Mouse (Mus musculus): ENCODE results near the gene Klhl7. TPM values are rescaled to one million over a fixed set of nuclear protein-coding genes. Genes with fewer than 3 reads are reported as not detected.

The Klhl7 gene
- total RNA-seq, 2 experiments from 2014 or later = 10.5 to 12.3 TPM

DNA sequence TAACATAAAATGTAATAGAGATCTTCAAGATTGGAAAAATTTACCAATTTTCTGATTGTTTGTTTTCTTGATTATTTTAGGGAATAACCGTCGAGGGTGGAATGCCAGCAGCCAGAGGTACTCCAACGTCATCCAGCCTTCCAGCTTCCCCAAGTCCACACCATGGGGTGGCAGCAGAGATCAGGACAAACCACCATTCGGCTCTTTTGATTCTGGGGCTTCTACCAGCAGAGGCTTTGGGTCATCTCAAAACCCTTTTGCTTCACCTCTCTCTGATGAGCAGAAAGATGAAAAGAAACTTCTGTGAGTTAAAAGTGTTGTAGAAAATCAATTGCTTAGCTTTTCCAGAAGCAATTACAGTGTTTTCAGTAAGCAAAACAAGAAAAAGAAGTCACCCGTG is 66.9 kb downstream of the Klhl7 start:
- ATAC-seq (ENCODE audit: poor library complexity, severe bottlenecking) = no peak

DNA sequence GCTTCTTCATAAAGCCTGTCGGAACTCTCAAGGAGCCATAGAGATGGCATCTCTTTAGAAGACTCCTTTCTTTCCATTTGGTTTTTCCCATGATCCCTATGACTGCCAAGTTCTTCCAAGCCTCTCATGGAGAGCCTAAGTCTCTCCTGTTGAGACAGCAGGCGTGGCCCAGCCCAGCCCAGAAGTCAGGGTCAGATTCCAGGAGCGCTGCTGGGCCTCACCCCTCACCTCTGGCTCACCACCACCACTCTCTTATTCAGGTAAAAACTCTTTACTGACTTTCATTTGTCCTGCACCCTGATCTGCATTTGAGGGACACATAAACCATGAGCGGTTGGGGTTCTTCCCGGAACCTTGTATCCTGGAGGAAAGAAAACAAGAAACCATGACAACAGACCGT is 69.5 kb downstream of the Klhl7 start:
- ATAC-seq (ENCODE audit: poor library complexity, severe bottlenecking) = no peak

DNA sequence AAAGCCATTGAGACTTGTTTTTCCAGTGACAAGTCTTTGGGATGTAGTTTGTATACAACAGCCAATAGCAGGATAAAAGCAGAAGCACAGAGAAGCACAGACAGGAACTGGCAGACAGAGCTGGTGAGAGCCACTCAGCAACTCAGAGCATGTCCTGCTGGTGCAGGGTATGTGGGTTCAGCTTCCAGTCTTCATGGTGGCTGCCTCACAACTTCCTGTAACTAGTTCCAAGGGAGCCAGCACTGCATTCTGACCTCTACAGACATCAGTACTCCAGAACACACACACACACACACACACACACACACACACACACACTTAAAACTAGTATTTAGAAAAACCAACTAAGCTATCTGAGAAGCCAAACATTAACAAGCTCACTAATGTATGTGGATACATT is 71.7 kb downstream of the Klhl7 start:
- no peak for ATAC-seq (ENCODE audit: poor library complexity, severe bottlenecking)

DNA sequence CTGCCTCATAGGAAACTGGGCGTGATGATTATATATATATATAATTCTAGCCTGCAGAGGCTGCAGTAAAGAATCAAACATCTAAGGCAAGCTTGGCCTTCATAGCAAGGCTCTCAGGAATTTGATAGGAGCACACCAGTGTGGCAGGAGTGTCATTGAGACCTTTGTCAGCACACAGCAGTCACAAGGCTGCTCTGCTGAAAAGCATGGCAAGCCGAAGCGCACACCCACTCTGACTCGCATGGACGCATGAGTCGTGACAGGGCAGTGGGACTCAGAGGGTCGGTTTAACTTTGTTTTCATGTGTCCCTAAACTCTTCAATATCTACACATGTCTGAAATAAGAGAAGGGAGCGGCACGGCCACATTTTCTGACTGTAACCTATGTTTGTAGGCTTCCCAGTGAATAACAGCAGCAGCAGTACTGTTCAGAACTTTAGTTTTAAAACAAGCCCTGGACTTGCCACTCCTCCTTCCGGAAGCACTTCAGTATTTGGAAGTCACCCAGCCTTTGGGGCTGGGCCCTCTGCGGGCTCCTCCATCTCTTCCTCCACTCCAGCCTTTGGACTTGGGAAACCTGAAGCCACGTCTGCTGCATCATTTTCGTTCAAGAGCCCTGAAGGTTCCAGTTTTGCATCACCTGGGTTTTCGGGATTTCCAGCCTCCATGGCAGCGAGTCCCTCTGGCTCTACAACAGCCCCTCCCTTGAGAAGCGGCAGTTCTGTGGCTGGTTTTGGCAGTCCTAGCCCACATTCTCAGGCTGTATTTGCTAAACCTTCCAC is 81.3 kb downstream of the Klhl7 start:
- no peak for ATAC-seq (ENCODE audit: poor library complexity, severe bottlenecking)

DNA sequence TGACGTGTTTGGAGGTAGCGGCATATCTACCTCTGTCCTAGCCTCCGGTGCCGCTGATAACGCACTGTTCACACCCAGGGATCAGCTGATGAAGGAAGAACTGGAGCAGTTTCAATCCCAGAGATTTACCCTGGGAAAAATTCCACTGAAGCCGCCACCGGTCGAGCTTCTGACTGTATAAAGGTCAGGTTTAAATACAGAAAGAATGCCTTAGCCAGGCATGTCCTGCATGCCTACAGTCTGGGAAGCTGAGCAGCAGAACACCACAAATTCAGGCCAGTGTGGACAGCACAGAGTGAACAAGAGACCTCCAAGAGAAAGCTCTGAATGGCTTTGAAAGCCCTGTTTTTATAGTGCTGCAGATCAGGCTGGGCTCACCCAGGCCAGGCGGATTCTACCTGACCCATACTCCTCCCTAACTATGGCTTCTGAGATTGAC is 81.9 kb downstream of the Klhl7 start:
- no peak for ATAC-seq (ENCODE audit: poor library complexity, severe bottlenecking)

DNA sequence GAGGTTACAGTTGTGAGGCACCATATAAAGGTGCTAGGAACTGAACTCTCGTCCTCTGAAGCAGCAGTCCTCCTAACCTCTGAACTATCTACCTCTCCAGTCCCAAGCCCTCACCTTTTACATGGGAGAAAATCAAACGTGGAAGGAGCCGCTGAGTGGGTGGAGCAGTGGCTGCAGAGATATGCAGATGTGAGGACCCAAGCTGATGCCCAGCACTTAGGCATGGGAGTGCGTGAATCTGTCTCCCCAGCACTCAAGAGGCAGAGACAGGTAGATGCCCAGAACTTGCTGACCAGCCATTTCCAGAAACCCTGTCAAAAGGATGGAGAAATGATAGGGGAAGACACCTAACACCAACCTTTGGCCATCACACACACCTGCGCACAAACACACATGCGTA is 82.7 kb downstream of the Klhl7 start:
- ATAC-seq (ENCODE audit: poor library complexity, severe bottlenecking) = no peak

DNA sequence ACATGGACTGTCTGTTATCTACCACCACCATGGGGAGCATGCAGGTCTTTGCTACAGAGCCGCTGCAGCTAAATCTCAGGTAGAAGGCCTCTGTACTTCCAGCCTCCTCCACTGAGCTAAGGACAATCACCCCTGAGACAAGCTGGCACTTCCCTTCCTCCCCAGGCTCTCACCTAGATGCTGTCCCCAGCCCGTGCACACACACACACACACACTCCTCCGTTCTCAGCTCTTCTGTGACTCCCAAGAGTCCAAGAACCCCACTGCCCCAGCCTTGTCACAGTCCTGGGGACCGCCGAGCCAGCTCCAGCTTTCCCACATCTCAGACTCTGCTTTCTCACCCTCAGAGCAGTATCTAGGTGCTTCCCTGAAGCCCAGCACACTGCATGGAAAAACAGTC is 83.6 kb downstream of the Klhl7 start:
- ATAC-seq (ENCODE audit: poor library complexity, severe bottlenecking) = no peak

DNA sequence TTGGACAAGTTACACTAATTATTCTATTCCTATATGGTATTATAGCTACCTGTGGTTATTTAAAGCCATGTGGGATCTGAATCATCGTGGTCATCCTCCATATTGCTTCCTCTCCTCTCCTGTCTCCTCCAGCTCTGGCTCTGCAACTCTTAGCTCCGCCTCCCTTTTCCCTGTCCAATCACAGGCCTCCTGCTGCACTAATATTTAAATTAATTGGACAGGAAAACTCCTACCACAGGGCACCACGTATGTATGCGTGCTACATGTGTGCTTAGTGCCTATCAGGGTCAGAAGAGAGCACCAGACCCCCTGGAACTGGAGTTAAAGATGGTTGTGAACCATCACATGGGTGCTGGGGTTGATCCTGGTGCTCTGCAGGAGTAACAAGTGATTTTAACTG is 88.1 kb downstream of the Klhl7 start:
- no peak for ATAC-seq (ENCODE audit: poor library complexity, severe bottlenecking)

DNA sequence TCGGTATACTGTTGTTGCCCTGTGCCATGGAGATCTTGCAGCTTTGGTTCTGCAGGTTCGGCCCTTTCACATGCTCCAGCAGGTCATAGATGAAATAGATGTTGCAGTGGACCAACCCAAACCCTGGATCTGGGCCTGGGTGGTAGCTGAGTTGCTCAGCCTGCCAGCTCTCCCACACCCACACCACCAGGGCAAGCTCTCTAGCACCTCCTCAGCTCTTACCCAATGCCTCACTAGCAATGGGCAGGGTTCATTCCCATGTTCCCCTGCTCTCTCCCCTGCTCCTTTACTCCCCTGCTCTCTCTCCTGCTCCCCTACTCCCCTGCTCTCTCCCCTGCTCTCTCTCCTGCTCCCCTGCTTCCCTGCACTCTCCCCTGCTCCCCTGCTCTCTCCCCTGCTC is 91.4 kb downstream of the Klhl7 start:
- ATAC-seq (ENCODE audit: poor library complexity, severe bottlenecking) = no peak

DNA sequence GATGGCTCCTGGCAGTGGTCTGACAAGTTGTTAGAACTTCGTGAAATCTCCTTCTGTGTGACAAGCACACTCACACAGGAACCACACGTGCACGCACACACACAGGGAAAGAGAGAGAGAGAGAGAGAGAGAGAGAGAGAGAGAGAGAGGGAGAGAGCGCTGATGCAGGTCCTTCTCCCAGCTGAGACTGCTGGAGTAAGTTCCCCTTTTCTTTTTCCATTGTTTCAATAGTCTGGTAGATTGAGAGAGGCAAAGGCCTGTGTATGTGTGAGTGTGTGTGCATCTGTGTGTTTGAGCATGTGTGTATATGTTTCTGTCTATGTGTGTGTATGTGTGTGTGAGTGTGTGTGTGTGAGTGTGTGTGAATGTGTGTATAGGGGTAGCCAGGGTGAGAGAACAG is 100.6 kb downstream of the Klhl7 start:
- no peak for ATAC-seq (ENCODE audit: poor library complexity, severe bottlenecking)

DNA sequence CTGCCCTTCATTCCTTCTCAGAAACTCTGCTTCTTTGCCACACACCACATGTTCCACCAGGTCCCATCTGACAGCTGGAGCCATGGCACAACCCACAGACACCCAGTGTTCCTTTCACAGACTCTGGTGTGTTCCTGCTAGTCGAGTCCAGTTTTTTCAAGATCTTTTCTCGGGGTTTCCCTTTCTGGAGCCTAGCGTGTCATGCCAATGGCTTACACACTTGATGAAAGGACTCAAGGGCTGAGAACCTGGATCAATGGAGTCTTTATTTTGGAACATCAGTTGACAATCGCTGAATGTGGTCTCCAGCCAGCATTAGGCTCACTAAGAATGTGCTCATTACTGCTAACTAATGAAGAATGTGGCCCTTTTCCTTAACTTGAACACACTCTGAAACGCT is 102.1 kb downstream of the Klhl7 start:
- ATAC-seq (ENCODE audit: poor library complexity, severe bottlenecking) = no peak

DNA sequence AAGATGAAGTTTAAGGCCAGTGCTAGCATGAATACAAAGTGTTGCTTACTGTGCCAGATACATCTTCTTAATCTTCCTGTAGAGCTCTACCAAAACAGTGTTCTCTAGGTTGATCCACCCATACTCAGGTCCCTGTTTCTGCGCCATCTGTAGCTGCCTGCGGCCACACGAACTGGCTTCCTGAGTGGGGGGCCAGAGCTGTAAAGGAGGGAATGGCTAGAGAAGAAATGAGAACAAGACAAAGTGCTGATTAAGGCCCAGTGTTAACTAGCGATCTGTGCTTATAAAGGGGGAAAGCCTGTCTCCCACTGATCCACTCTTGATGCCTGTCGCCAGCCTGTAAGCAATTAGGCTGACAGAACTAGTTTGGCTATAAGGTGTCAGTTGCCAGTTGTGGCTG is 102.9 kb downstream of the Klhl7 start:
- ATAC-seq (ENCODE audit: poor library complexity, severe bottlenecking) = no peak

DNA sequence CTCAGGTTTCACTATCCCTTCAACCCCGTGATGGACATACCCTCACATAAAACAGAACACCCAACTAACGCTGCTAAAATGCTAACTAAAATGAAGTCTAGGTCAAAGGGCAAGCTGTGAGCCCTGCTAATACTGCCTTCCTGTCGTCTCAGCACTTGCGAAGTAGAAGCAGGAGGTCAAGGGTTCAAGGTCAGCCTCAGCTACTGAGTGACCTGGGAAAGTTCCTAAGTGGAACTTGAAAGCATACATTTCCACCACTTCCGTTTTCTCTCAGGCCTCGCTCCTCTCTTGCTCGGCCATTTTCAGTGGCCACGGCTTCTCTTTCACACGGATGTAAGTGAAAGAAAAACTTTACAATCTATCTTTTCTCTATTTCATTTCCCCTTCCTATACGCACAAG is 107.6 kb downstream of the Klhl7 start:
- ATAC-seq (ENCODE audit: poor library complexity, severe bottlenecking) = no peak

DNA sequence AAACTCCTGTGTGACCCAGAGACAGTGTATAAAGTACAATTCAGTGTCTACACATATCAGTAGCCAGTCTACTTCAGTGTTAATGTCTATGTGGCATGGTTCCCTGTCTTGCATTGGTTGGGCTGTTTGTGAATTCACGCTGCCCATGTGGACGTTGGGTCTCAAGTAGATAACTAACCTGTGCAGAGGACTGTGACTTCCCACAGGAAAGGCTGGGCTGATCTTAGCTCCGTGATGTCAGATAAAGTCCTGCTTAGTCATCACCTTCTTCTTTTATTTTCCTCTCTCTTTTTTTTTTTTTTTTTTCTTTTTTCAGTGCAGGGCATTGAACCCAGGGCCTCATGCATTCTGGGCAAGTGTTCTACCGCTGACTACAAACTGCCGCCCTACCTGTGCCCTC is 108.1 kb downstream of the Klhl7 start:
- no peak for ATAC-seq (ENCODE audit: poor library complexity, severe bottlenecking)

Other genes starting within 250 kb of the Klhl7 start
- 21.9 and 23.8 TPM in 2 replicates for gene Fam126a, start 69.9 kb upstream of the Klhl7 start, total RNA-seq (2015)
- gene Fam126a, start 69.9 kb upstream of the Klhl7 start, total RNA-seq (2017) = 21.6 and 23.1 TPM in 2 replicates
- gene Nupl2, start 64.4 kb downstream of the Klhl7 start, total RNA-seq (2015) = 3.9 and 7.7 TPM in 2 replicates
- 4.4 and 4.5 TPM in 2 replicates for gene Nupl2, start 64.4 kb downstream of the Klhl7 start, total RNA-seq (2017)